Mouse (Mus musculus) neural tube, embryonic 15.5 days (tissue): Measurements from ENCODE around the gene Rbms2. TPM values are rescaled to one million over a fixed set of nuclear protein-coding genes. Genes with fewer than 3 reads are reported as not detected.
A peak's percentile ranks its signal among the peaks of the same experiment; 100 is the strongest.
"Not testable (repeated sequence)": the region's sequence is repeated elsewhere in the genome, so short reads cannot be mapped to it uniquely, and the experiment has no call there.

Source experiments
- ATAC-seq: fragments of 200-750 bp; cut with Nextera tagmentation; 2 replicates; pipeline ENCODE4 v1.8.0; 2017; ENCODE audit warnings: mild to moderate bottlenecking, moderate TSS enrichment, moderate library complexity; ENCODE audit not compliant: low FRiP score
- H3K27ac ChIP-seq: fragments of 300-500 bp; sonication (generic); replicated peaks from 2 replicates; pipeline ENCODE4 v1.5.1; 2015; ENCODE audit warnings: mild to moderate bottlenecking, inconsistent platforms
- H3K27me3 ChIP-seq: fragments of 300-500 bp; sonication (generic); replicated peaks from 2 replicates; pipeline ENCODE4 v1.6.1; 2015; ENCODE audit warnings: inconsistent platforms
- H3K36me3 ChIP-seq: fragments of 300-500 bp; sonication (generic); 2 replicates; pipeline ENCODE4 v1.6.1; 2015; ENCODE audit warnings: inconsistent platforms
- H3K4me1 ChIP-seq: fragments of 300-500 bp; sonication (generic); 2 replicates; pipeline ENCODE4 v1.6.1; 2015; ENCODE audit warnings: inconsistent platforms
- H3K4me2 ChIP-seq: fragments of 300-500 bp; sonication (generic); 2 replicates; pipeline ENCODE4 v1.6.1; 2015; ENCODE audit warnings: inconsistent platforms, mild to moderate bottlenecking, moderate library complexity
- H3K4me3 ChIP-seq: fragments of 300-500 bp; sonication (generic); replicated peaks from 2 replicates; pipeline ENCODE4 v1.5.1; 2015; ENCODE audit warnings: mild to moderate bottlenecking, inconsistent platforms
- H3K9ac ChIP-seq: fragments of 300-500 bp; sonication (generic); replicated peaks from 2 replicates; pipeline ENCODE4 v1.6.1; 2015; ENCODE audit warnings: mild to moderate bottlenecking, inconsistent platforms
- H3K9me3 ChIP-seq: fragments of 300-500 bp; sonication (generic); replicated peaks from 2 replicates; pipeline ENCODE4 v1.6.1; 2016; ENCODE audit warnings: inconsistent platforms
- WGBS: fragments of 180-500 bp; shearing (Covaris S2); methylation state at CpG from one replicate; pipeline ENCODE4 v1.1.7; 2015; ENCODE audit warnings: mixed read lengths; 5-methylcytosine and 5-hydroxymethylcytosine counted together
- polyA plus RNA-seq: library from polyadenylated mRNA; unstranded; fragments of >200 nt; fragmentation: Nextera tagmentation; extraction: Ambion mirVana; gene quantifications from 2 replicates; pipeline ENCODE4 v1.2.1, GENCODE M21; 2015

The Rbms2 gene
- polyA plus RNA-seq, 1 experiment from 2014 or later, result 6.5 TPM

- WGBS, result 88% methylated on average over 3 of the region's 3 CpGs
- H3K27me3 ChIP-seq, result peaks cover 11% of the 10 kb centered on the region
- H3K4me2 ChIP-seq, ATAC-seq, H3K27ac ChIP-seq, H3K36me3 ChIP-seq, H3K9ac ChIP-seq, H3K9me3 ChIP-seq, H3K4me3 ChIP-seq: not testable (repeated sequence)
- H3K4me1 ChIP-seq, result peaks cover 13% of the 10 kb centered on the region
Observed at GRCm38 (mm10) chr10:128192030-128192766, 12.1 kb upstream of the Rbms2 start.

- H3K27me3 ChIP-seq, result peaks cover 11% of the 10 kb centered on the region
- no peak overlapping the region for H3K4me3 ChIP-seq
- no peak overlapping the region for H3K27ac ChIP-seq
- H3K4me2 ChIP-seq, result no peak overlapping the region
- ATAC-seq, result no peak
- H3K4me1 ChIP-seq, result peaks cover 13% of the 10 kb centered on the region
- WGBS, result 79% methylated on average over 2 of the region's 2 CpGs
- no peak overlapping the region for H3K9ac ChIP-seq
- H3K36me3 ChIP-seq, result no peaks in the 10 kb centered on the region
- H3K9me3 ChIP-seq, result no peaks in the 10 kb centered on the region
Observed at GRCm38 (mm10) chr10:128191472-128191871, 11.4 kb upstream of the Rbms2 start.

DNA sequence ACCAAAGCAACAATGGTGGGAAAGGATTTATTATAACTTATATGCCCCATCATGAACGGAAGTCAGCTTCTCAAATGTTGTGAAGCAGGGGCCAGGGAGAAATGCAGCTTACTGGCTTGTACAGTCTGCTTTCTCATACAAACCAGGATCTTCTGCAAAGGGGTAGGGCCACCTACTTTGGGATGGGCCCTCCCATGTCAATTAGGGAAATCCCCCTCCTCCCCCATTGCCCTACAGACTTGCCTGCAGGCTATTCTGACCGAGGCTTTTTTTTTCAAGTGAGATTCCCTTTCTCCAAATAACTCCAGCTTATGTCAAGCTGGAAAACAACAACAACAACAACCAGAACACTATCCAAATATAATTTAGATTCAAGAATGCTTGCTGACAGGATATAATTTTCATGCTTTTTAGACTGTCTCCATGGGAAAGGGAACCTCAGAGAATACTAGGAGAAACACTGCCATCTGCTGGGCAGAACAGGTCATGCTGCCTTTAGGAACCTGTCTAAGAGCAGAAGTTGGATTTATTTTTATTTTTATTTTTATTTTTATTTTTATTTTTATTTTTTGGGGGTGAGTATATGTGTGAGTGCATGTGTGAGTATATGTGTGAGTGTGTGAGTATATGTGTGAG, 8.3 kb upstream of the Rbms2 start:
- H3K4me3 ChIP-seq, result no peak overlapping the region
- WGBS, result 39% methylated on average over 2 of the region's 2 CpGs
- H3K4me2 ChIP-seq, result peak overlapping the region; percentile 15; the same call in 1 of the 2 replicates
- no peak for ATAC-seq
- no peaks in the 10 kb centered on the region for H3K27me3 ChIP-seq
- H3K36me3 ChIP-seq, result no peaks in the 10 kb centered on the region
- no peak overlapping the region for H3K9ac ChIP-seq
- H3K4me1 ChIP-seq, result no peaks in the 10 kb centered on the region
- no peaks in the 10 kb centered on the region for H3K9me3 ChIP-seq
- no peak overlapping the region for H3K27ac ChIP-seq

DNA sequence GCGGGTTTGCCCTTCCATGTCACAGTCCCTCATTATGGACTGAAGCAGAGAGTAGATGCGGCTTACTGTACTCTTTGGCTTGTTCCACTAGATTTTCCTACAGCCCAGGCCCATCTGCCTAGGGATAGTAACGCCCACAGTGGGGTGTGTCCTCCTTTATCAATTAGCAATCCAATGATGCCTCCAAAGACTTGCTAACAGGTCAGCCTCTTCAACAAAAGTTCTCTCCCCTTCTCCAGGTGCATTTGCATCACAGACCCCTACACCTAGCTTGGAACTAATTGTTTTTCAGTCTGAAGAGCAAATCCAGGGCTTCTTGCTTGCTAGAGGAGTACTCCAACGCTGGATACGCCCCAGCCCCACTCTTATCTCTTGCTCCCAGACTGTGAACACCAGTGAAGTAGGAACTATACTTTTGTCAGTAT, 7.1 kb upstream of the Rbms2 start:
- H3K36me3 ChIP-seq, result no peaks in the 10 kb centered on the region
- no peaks in the 10 kb centered on the region for H3K4me1 ChIP-seq
- no peak overlapping the region for H3K27ac ChIP-seq
- 74% methylated on average over 5 of the region's 5 CpGs for WGBS
- H3K4me2 ChIP-seq, result no peak overlapping the region
- ATAC-seq, result no peak
- H3K9me3 ChIP-seq, result no peaks in the 10 kb centered on the region
- H3K27me3 ChIP-seq, result no peaks in the 10 kb centered on the region
- no peak overlapping the region for H3K4me3 ChIP-seq
- H3K9ac ChIP-seq, result no peak overlapping the region

GRCm38 (mm10) chr10:128185959-128186358, 5.9 kb upstream of the Rbms2 start:
- no peaks in the 10 kb centered on the region for H3K9me3 ChIP-seq
- WGBS, result 54% methylated on average over 2 of the region's 2 CpGs
- no peak for ATAC-seq
- H3K9ac ChIP-seq, result no peak overlapping the region
- H3K36me3 ChIP-seq, result no peaks in the 10 kb centered on the region
- H3K27ac ChIP-seq, result no peak overlapping the region
- H3K4me1 ChIP-seq, result no peaks in the 10 kb centered on the region
- H3K4me2 ChIP-seq, result no peak overlapping the region
- no peaks in the 10 kb centered on the region for H3K27me3 ChIP-seq
- no peak overlapping the region for H3K4me3 ChIP-seq

- no peak overlapping the region for H3K27ac ChIP-seq
- ATAC-seq, result no peak
- WGBS, result 74% methylated on average over 6 of the region's 6 CpGs
Observed at GRCm38 (mm10) chr10:128185277-128185940, 5.3 kb upstream of the Rbms2 start.

GRCm38 (mm10) chr10:128184296-128184695, 4.2 kb upstream of the Rbms2 start:
- WGBS, result 93% methylated on average over 2 of the region's 2 CpGs

More at GRCm38 (mm10) chr10:128185277-128185940, 5.3 kb upstream of the Rbms2 start:
- no peaks in the 10 kb centered on the region for H3K4me1 ChIP-seq
- no peaks in the 10 kb centered on the region for H3K9me3 ChIP-seq
- H3K36me3 ChIP-seq, result no peaks in the 10 kb centered on the region
- no peaks in the 10 kb centered on the region for H3K27me3 ChIP-seq
- no peak overlapping the region for H3K4me2 ChIP-seq
- no peak overlapping the region for H3K4me3 ChIP-seq
- no peak overlapping the region for H3K9ac ChIP-seq

GRCm38 (mm10) chr10:128177316-128177715, 2.8 kb downstream of the Rbms2 start:
- WGBS, result 90% methylated on average over 4 of the region's 4 CpGs
- peaks cover 11% of the 10 kb centered on the region for H3K4me1 ChIP-seq
- no peaks in the 10 kb centered on the region for H3K9me3 ChIP-seq
- H3K27ac ChIP-seq, result no peak overlapping the region
- no peaks in the 10 kb centered on the region for H3K27me3 ChIP-seq
- no peak overlapping the region for H3K4me3 ChIP-seq
- no peak for ATAC-seq
- H3K4me2 ChIP-seq, result no peak overlapping the region
- no peaks in the 10 kb centered on the region for H3K36me3 ChIP-seq
- H3K9ac ChIP-seq, result no peak overlapping the region

More at GRCm38 (mm10) chr10:128184296-128184695, 4.2 kb upstream of the Rbms2 start:
- no peak overlapping the region for H3K9ac ChIP-seq
- no peaks in the 10 kb centered on the region for H3K9me3 ChIP-seq
- H3K4me2 ChIP-seq, result no peak overlapping the region
- no peak overlapping the region for H3K27ac ChIP-seq
- H3K4me3 ChIP-seq, result no peak overlapping the region
- ATAC-seq, result no peak
- H3K27me3 ChIP-seq, result no peaks in the 10 kb centered on the region
- no peaks in the 10 kb centered on the region for H3K36me3 ChIP-seq
- no peaks in the 10 kb centered on the region for H3K4me1 ChIP-seq

- WGBS, result under 1% methylated on average over 17 of the region's 17 CpGs
- Histone ChIP-seq H3K4me1 (peaks cover 11% of the 10 kb centered on the region), H3K9me3 (no peaks in the 10 kb centered on the region)
Observed at GRCm38 (mm10) chr10:128175996-128176755, 3.9 kb downstream of the Rbms2 start.

GRCm38 (mm10) chr10:128175302-128175701, 4.8 kb downstream of the Rbms2 start:
- ATAC-seq, result no peak
- Histone ChIP-seq H3K27me3 (no peaks in the 10 kb centered on the region), H3K36me3 (no peaks in the 10 kb centered on the region), H3K9me3 (no peaks in the 10 kb centered on the region), H3K4me3 (peak overlapping the region; percentile 49), H3K4me1 (peaks cover 11% of the 10 kb centered on the region), H3K9ac (peak overlapping the region; percentile 57; the same call in 1 of the 2 replicates), H3K4me2 (peak overlapping the region; percentile 79), H3K27ac (no peak overlapping the region)
- WGBS, result 17% methylated on average over 3 of the region's 3 CpGs

More at GRCm38 (mm10) chr10:128175996-128176755, 3.9 kb downstream of the Rbms2 start:
- ATAC-seq, result peak; percentile 87
- Histone ChIP-seq H3K9ac (peak overlapping the region; percentile 57), H3K27ac (peak overlapping the region; percentile 78), H3K4me2 (peak overlapping the region; percentile 79), H3K36me3 (no peaks in the 10 kb centered on the region), H3K4me3 (peak overlapping the region; percentile 49), H3K27me3 (no peaks in the 10 kb centered on the region)

DNA sequence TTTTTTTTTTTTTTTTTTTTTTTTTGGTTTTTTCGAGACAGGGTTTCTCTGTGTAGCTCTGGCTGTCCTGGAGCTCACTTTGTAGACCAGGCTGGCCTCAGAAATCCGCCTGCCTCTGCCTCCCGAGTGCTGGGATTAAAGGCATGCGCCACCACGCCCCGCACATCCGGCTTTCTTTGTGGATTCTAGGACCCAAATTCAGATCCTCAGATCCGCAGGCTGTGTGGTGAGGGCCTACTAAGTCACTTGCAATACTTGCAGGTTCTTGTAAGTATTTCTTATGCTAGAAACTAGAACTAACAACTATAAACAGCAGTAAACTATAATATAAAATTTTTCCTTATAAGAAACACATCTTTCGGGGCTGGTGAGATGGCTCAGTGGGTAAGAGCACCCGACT, 8.7 kb downstream of the Rbms2 start:
- H3K27ac ChIP-seq, H3K4me3 ChIP-seq, H3K4me2 ChIP-seq, H3K36me3 ChIP-seq, H3K9ac ChIP-seq, H3K9me3 ChIP-seq, ATAC-seq, H3K27me3 ChIP-seq: not testable (repeated sequence)
- WGBS, result 95% methylated on average over 10 of the region's 10 CpGs
- H3K4me1 ChIP-seq, result peaks cover 11% of the 10 kb centered on the region
